In the genomic region with DNA sequence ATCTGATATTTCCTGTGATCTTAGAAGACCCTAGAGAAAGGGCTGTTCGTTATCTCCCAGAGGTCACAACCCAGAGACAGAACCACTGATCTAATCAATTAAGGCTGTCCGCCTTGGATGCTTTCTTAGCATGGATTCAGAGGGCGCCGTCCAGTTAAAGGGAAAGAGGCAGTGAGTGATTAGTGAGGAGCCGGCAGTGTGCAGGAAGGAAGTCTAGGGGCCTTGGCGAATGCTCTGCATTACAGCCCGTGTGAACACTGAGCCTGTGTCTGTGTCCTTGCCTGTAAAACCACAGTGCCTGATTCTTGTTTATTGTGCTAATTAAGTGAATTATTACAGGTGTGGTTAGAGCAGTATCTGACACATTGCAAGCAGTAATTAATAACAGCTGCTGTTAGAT, we compare ENCODE assay signal across 7 mouse cellular contexts. TPM values are rescaled to one million over a fixed set of nuclear protein-coding genes. Genes with fewer than 3 reads are reported as not detected.
DNase-seq lines count a peak whose midpoint lies in the region; ATAC-seq and TF ChIP-seq lines count a peak whose summit lies in the region.
"Not testable (repeated sequence)": the region's sequence is repeated elsewhere in the genome, so short reads cannot be mapped to it uniquely, and the experiment has no call there.

No protein-coding gene starts in this region.

- H3K4me1 ChIP-seq in hindbrain, embryonic 11.5 days (replicated peaks; ENCODE audit: control insufficient read depth, insufficient read depth, low read length); hindbrain, embryonic 15.5 days (replicated peaks); lung, embryonic 14.5 days (ENCODE audit: insufficient read depth); neural tube, embryonic 12.5 days: not testable (repeated sequence)
- peaks cover 25% of the 10 kb centered on the region for H3K4me1 ChIP-seq in megakaryocyte, embryonic 14.5 days

- not testable (repeated sequence) for H3K4me2 ChIP-seq in hindbrain, embryonic 11.5 days (replicated peaks; ENCODE audit: low read depth, low read length); hindbrain, embryonic 15.5 days; lung, embryonic 14.5 days; neural tube, embryonic 12.5 days (replicated peaks)

- not testable (repeated sequence) for H3K9ac ChIP-seq in hindbrain, embryonic 11.5 days (ENCODE audit: low read depth, low read length); hindbrain, embryonic 15.5 days; lung, embryonic 14.5 days; neural tube, embryonic 12.5 days

- not testable (repeated sequence) for H3K9me3 ChIP-seq in hindbrain, embryonic 11.5 days (ENCODE audit: control insufficient read depth, low read length); hindbrain, embryonic 15.5 days; lung, embryonic 14.5 days (ENCODE audit: low read depth, low read length); megakaryocyte, embryonic 14.5 days; neural tube, embryonic 12.5 days

- not testable (repeated sequence) for H3K4me3 ChIP-seq in hindbrain, embryonic 11.5 days (ENCODE audit: low read depth, low read length); hindbrain, embryonic 15.5 days; lung, embryonic 14.5 days (ENCODE audit: low read depth, low read length); neural tube, embryonic 12.5 days
- H3K4me3 ChIP-seq in megakaryocyte, embryonic 14.5 days (replicated peaks), result peak overlapping the region; percentile 31

- WGBS in hindbrain, embryonic 11.5 days, result 67% methylated on average over 7 of the region's 7 CpGs
- WGBS in hindbrain, embryonic 15.5 days, result 41% methylated on average over 7 of the region's 7 CpGs
- 28% methylated on average over 7 of the region's 7 CpGs for WGBS in lung, embryonic 14.5 days
- 63% methylated on average over 7 of the region's 7 CpGs for WGBS in neural tube, embryonic 12.5 days

- H3K36me3 ChIP-seq in hindbrain, embryonic 11.5 days (ENCODE audit: control insufficient read depth, insufficient read depth, low read length); hindbrain, embryonic 15.5 days; lung, embryonic 14.5 days (ENCODE audit: insufficient read depth); neural tube, embryonic 12.5 days: not testable (repeated sequence)
- peaks cover 37% of the 10 kb centered on the region for H3K36me3 ChIP-seq in megakaryocyte, embryonic 14.5 days (replicated peaks; ENCODE audit: low read length)

- not testable (repeated sequence) for H3K27me3 ChIP-seq in hindbrain, embryonic 11.5 days (ENCODE audit: control insufficient read depth, insufficient read depth, low read length); hindbrain, embryonic 15.5 days; lung, embryonic 14.5 days (ENCODE audit: insufficient read depth, low read length); megakaryocyte, embryonic 14.5 days (replicated peaks); neural tube, embryonic 12.5 days (replicated peaks)

- H3K27ac ChIP-seq in hindbrain, embryonic 11.5 days (ENCODE audit: low read depth, low read length); hindbrain, embryonic 15.5 days (replicated peaks); lung, embryonic 14.5 days (ENCODE audit: low read depth); neural tube, embryonic 12.5 days: not testable (repeated sequence)

- not testable (repeated sequence) for TF ChIP-seq CTCF in lung, embryonic 14.5 days (IDR thresholded peaks at IDR 0.05; ENCODE audit: low read depth)

- ATAC-seq in common myeloid progenitor, adult 5-6 weeks (replicated peaks; ENCODE audit: low read depth, poor library complexity, severe bottlenecking), result peak; percentile 62
- ATAC-seq in granulocyte monocyte progenitor cell, adult 5-6 weeks (replicated peaks; ENCODE audit: poor library complexity, severe bottlenecking), result peak; percentile 42; the same call in 1 of the 2 replicates
- peak; percentile 45; the same call in 1 of the 2 replicates for ATAC-seq in hindbrain, embryonic 11.5 days (ENCODE audit: low FRiP score)
- ATAC-seq in hindbrain, embryonic 15.5 days (ENCODE audit: low FRiP score, low read depth), result 0 out of 2 replicates have a peak, but pooled peaks have one; percentile 34
- ATAC-seq in lung, embryonic 14.5 days (ENCODE audit: insufficient read depth), result peak; percentile 35; the same call in 1 of the 2 replicates
- peak; percentile 49; the same call in 1 of the 2 replicates for ATAC-seq in neural tube, embryonic 12.5 days (ENCODE audit: low FRiP score, low read depth)

- not testable (repeated sequence) for DNase-seq in hindbrain, embryonic 11.5 days (ENCODE audit: low spot score); lung, embryonic 14.5 days

RNA-seq across cellular contexts. Expression of a gene that starts 30.0 kb away (rescaled TPM):
- total RNA-seq in common myeloid progenitor, adult 5-6 weeks (2017), result 52.6 and 59.2 TPM in 2 replicates
- 62.9 and 70.4 TPM in 2 replicates for total RNA-seq in granulocyte monocyte progenitor cell, adult 5-6 weeks (2014; fragmentation: Nextera tagmentation)
- total RNA-seq in granulocyte monocyte progenitor cell, adult 5-6 weeks (2017), result 40.3 and 46.4 TPM in 2 replicates
- 19.8 and 26.3 TPM in 2 replicates for polyA plus RNA-seq in hindbrain, embryonic 11.5 days (2014; fragmentation: Nextera tagmentation; extraction: Ambion mirVana)
- 21.5 and 21.7 TPM in 2 replicates for polyA plus RNA-seq in hindbrain, embryonic 15.5 days (2015; fragmentation: Nextera tagmentation; extraction: Ambion mirVana)
- 42.2 and 44.2 TPM in 2 replicates for polyA plus RNA-seq in lung, embryonic 14.5 days (2014; fragmentation: Nextera tagmentation; extraction: Ambion mirVana)
- 16.8 and 36.1 TPM in 2 replicates for polyA plus RNA-seq in megakaryocyte, embryonic 14.5 days (2012; ENCODE audit: insufficient read depth, low replicate concordance)
- 20.5 and 22.4 TPM in 2 replicates for polyA plus RNA-seq in neural tube, embryonic 12.5 days (2016; fragmentation: Nextera tagmentation; extraction: Ambion mirVana)

RNA-seq across cellular contexts. Expression of a gene that starts 30.2 kb away (rescaled TPM):
- 23.0 and 23.7 TPM in 2 replicates for total RNA-seq in common myeloid progenitor, adult 5-6 weeks (2017)
- total RNA-seq in granulocyte monocyte progenitor cell, adult 5-6 weeks (2014; fragmentation: Nextera tagmentation), result 7.9 and 19.5 TPM in 2 replicates
- total RNA-seq in granulocyte monocyte progenitor cell, adult 5-6 weeks (2017), result 10.9 and 13.7 TPM in 2 replicates
- polyA plus RNA-seq in hindbrain, embryonic 11.5 days (2014; fragmentation: Nextera tagmentation; extraction: Ambion mirVana), result 18.2 and 23.3 TPM in 2 replicates
- polyA plus RNA-seq in hindbrain, embryonic 15.5 days (2015; fragmentation: Nextera tagmentation; extraction: Ambion mirVana), result 4.6 and 5.8 TPM in 2 replicates
- polyA plus RNA-seq in lung, embryonic 14.5 days (2014; fragmentation: Nextera tagmentation; extraction: Ambion mirVana), result 20.7 and 22.2 TPM in 2 replicates
- 0.22 TPM in 1 of 2 replicates, not detected in the other for polyA plus RNA-seq in megakaryocyte, embryonic 14.5 days (2012; ENCODE audit: insufficient read depth, low replicate concordance)
- polyA plus RNA-seq in neural tube, embryonic 12.5 days (2016; fragmentation: Nextera tagmentation; extraction: Ambion mirVana), result 10.9 and 11.5 TPM in 2 replicates
